Mouse (Mus musculus): ENCODE data around the gene Chchd5. TPM values are rescaled to one million over a fixed set of nuclear protein-coding genes. Genes with fewer than 3 reads are reported as not detected.
A peak's percentile ranks its signal among the peaks of the same experiment; 100 is the strongest.

The Chchd5 gene
- total RNA-seq, 4 experiments from 2014 or later: 10.4 to 15.9 (median 11.9) TPM

GRCm38 (mm10) chr2:129152751-129153150 lies 23.3 kb downstream of the Chchd5 start:
- DNase-seq (ENCODE audit: low spot score): no peak

GRCm38 (mm10) chr2:129164815-129165214 lies 35.3 kb downstream of the Chchd5 start:
- DNase-seq (ENCODE audit: low spot score): no peak

GRCm38 (mm10) chr2:129166466-129167463 lies 37.3 kb downstream of the Chchd5 start:
- DNase-seq (ENCODE audit: low spot score): peak; percentile 31

GRCm38 (mm10) chr2:129173386-129173785 lies 43.9 kb downstream of the Chchd5 start:
- no peak for DNase-seq (ENCODE audit: low spot score)

GRCm38 (mm10) chr2:129174474-129174873 lies 45.0 kb downstream of the Chchd5 start:
- peak; percentile 57 for DNase-seq (ENCODE audit: low spot score)

GRCm38 (mm10) chr2:129175636-129176035 lies 46.1 kb downstream of the Chchd5 start:
- no peak for DNase-seq (ENCODE audit: low spot score)

GRCm38 (mm10) chr2:129176676-129177420 lies 47.3 kb downstream of the Chchd5 start:
- DNase-seq (ENCODE audit: low spot score): no peak

- no peak for DNase-seq (ENCODE audit: low spot score)
Measured at GRCm38 (mm10) chr2:129177661-129178060, 48.2 kb downstream of the Chchd5 start.

- no peak for DNase-seq (ENCODE audit: low spot score)
Measured at GRCm38 (mm10) chr2:129178182-129178908, 48.8 kb downstream of the Chchd5 start.

- DNase-seq (ENCODE audit: low spot score): no peak
Measured at GRCm38 (mm10) chr2:129179946-129180853, 50.7 kb downstream of the Chchd5 start.

- no peak for DNase-seq (ENCODE audit: low spot score)
Measured at GRCm38 (mm10) chr2:129181509-129181908, 52.0 kb downstream of the Chchd5 start.

- no peak for DNase-seq (ENCODE audit: low spot score)
Measured at GRCm38 (mm10) chr2:129182412-129182811, 52.9 kb downstream of the Chchd5 start.

- no peak for DNase-seq (ENCODE audit: low spot score)
Measured at GRCm38 (mm10) chr2:129183561-129184031, 54.1 kb downstream of the Chchd5 start.

Other genes starting within 250 kb of the Chchd5 start
- gene Zc3h8, start 185.6 kb upstream of the Chchd5 start, total RNA-seq (2022): 1 to 10 TPM; 7.0 to 8.3 (median 7.7) TPM
- 1 to 10 TPM; 2.6 to 9.2 (median 5.5) TPM for gene Zc3h6, start 162.3 kb upstream of the Chchd5 start, total RNA-seq (2022)
- gene Gm10762, start 162.0 kb upstream of the Chchd5 start, total RNA-seq (2022): 10 to 100 TPM; 10.7 to 12.4 (median 12.2) TPM
- gene Vinac1, start 81.5 kb upstream of the Chchd5 start, total RNA-seq (2022): under 1 TPM in 1 of 4 experiments, not detected in 3; 0.08 TPM
- gene Ttl, start 63.8 kb upstream of the Chchd5 start, total RNA-seq (2022): 10 to 100 TPM; 17.9 to 22.8 (median 21.9) TPM
- gene Polr1b, start 28.7 kb upstream of the Chchd5 start, total RNA-seq (2022): 10 to 100 TPM in 2 of 4 experiments, 1 to 10 TPM in 2; 9.6 to 11.5 (median 10.1) TPM
- 10 to 100 TPM in 2 of 4 experiments, 1 to 10 TPM in 2; 7.6 to 13.2 (median 10.0) TPM for gene Slc20a1, start 69.1 kb downstream of the Chchd5 start, total RNA-seq (2022)
- gene Ckap2l, start 167.5 kb downstream of the Chchd5 start, total RNA-seq (2022): under 1 TPM; 0.19 to 0.78 (median 0.33) TPM
- not detected for gene Il1a, start 180.3 kb downstream of the Chchd5 start, total RNA-seq (2022)
- gene Il1b, start 241.4 kb downstream of the Chchd5 start, total RNA-seq (2022): 1 to 10 TPM in 2 of 4 experiments, under 1 TPM in 2; 0.47 to 1.9 (median 1.0) TPM

Data from heart, adult 8-10 months (tissue).